Mouse (Mus musculus) retina, postnatal 1 day (tissue): ENCODE data around the gene Cyp3a44.
"Not testable (repeated sequence)": the region's sequence is repeated elsewhere in the genome, so short reads cannot be mapped to it uniquely, and the experiment has no call there.

Experiments
- DNase-seq: peaks from one replicate; pipeline ENCODE4 v3.0.0-alpha.2; 2012

Gene Cyp3a44

GRCm38 (mm10) chr5:145805796-145806195 is at the start of gene Cyp3a44:
TSS of gene Cyp3a44 (minus strand) at chr5:145805874.
- not testable (repeated sequence) for DNase-seq

GRCm38 (mm10) chr5:145800229-145800628 is 5.4 kb downstream of the Cyp3a44 start:
- not testable (repeated sequence) for DNase-seq

GRCm38 (mm10) chr5:145793232-145793631 is 12.4 kb downstream of the Cyp3a44 start:
- not testable (repeated sequence) for DNase-seq

- not testable (repeated sequence) for DNase-seq
Measured at GRCm38 (mm10) chr5:145737512-145737911, 68.2 kb downstream of the Cyp3a44 start.
